Mouse (Mus musculus) heart, adult 2 months (tissue): ENCODE results near the gene Pde9a.

ENCODE experiments used
- CTCF ChIP-seq: fragments of 200-600 bp; IDR thresholded peaks from 2 replicates; pipeline ENCODE4 v1.8.1; 2022; ENCODE audit warnings: antibody characterized with exemption, mild to moderate bottlenecking, moderate library complexity
- EP300 ChIP-seq: fragments of 200-500 bp; IDR thresholded peaks from 2 replicates; pipeline ENCODE4 v1.6.1; 2011; ENCODE audit warnings: low read depth, low read length, control low read depth; ENCODE audit not compliant: insufficient read depth

DNA sequence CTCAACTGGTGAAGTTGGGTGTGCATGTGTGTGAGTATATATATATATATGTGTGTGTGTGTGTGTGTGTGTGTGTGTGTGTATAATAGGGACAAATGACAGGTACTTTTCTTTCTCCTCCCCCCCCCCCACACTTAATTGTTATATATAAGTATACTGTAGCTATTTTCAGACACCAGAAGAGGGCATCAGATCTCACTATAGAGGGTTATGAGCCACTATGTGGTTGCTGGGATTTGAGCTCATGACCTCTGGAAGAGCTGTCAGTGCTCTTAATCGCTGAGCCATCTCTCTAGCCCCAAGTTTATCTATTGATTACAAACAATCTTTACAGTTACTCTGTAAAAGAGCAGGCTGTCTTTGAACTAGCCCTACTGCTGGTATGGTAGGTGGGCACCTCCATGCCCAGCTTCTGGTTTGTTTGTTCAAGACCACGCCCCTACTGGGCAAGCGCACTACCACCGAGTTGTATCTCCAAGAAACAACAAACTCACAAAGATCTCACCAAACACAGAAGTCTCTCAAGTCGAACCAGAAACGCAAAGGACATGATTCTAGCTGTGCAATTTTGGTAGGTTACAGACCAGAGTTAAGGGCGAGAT lies 133.4 kb downstream of the Pde9a start:
- no peak for TF ChIP-seq CTCF
- TF ChIP-seq EP300 = no peak
